Mouse (Mus musculus): ENCODE data around the gene Gm20708. TPM values are rescaled to one million over a fixed set of nuclear protein-coding genes. Genes with fewer than 3 reads are reported as not detected.

Gene Gm20708
- polyA plus RNA-seq, 1 experiment from 2014 or later: 1.0 TPM

- ATAC-seq (ENCODE audit: insufficient number of reproducible peaks, insufficient read depth, low FRiP score, low read depth): no peak
- no peaks in the 10 kb centered on the region for H3K27me3 ChIP-seq (ENCODE audit: control insufficient read depth, insufficient read depth, low read length)
- no peak overlapping the region for H3K4me3 ChIP-seq (ENCODE audit: control insufficient read depth in 1 of 2, insufficient read depth in 1 of 2, low read depth in 1 of 2, low read length in 2 of 2)
- H3K9ac ChIP-seq (ENCODE audit: low read length): no peak overlapping the region
- no peak overlapping the region for H3K27ac ChIP-seq (replicated peaks in 1 of 2; ENCODE audit: control insufficient read depth in 1 of 2, insufficient read depth in 1 of 2, low read depth in 2 of 2, low read length in 2 of 2)
- no peak overlapping the region for H3K4me2 ChIP-seq (ENCODE audit: low read length)
- peaks cover 18 to 22% of the 10 kb centered on the region in 2 experiments for H3K4me1 ChIP-seq (ENCODE audit: control insufficient read depth in 2 of 2, insufficient read depth in 2 of 2, low read length in 2 of 2)
- no peaks in the 10 kb centered on the region for H3K9me3 ChIP-seq (ENCODE audit: control insufficient read depth, low read length)
- no peaks in the 10 kb centered on the region for H3K36me3 ChIP-seq (ENCODE audit: control insufficient read depth, insufficient read depth, low read length)
- WGBS: 80% methylated on average over 5 of the region's 5 CpGs
Observed at GRCm38 (mm10) chr11:117871376-117871775, 61.9 kb downstream of the Gm20708 start.

- H3K36me3 ChIP-seq (ENCODE audit: control insufficient read depth, insufficient read depth, low read length): no peaks in the 10 kb centered on the region
- no peaks in the 10 kb centered on the region for H3K9me3 ChIP-seq (ENCODE audit: control insufficient read depth, low read length)
- 65% methylated on average over 12 of the region's 12 CpGs for WGBS
- no peak overlapping the region for H3K9ac ChIP-seq (ENCODE audit: low read length)
- H3K27me3 ChIP-seq (ENCODE audit: control insufficient read depth, insufficient read depth, low read length): no peaks in the 10 kb centered on the region
- no peak overlapping the region; a peak in 1 of 4 replicates for H3K4me3 ChIP-seq (ENCODE audit: control insufficient read depth in 1 of 2, insufficient read depth in 1 of 2, low read depth in 1 of 2, low read length in 2 of 2)
- no peak overlapping the region for H3K27ac ChIP-seq (replicated peaks in 1 of 2; ENCODE audit: control insufficient read depth in 1 of 2, insufficient read depth in 1 of 2, low read depth in 2 of 2, low read length in 2 of 2)
- ATAC-seq (ENCODE audit: insufficient number of reproducible peaks, insufficient read depth, low FRiP score, low read depth): no peak
- peaks cover 18 to 23% of the 10 kb centered on the region in 2 experiments for H3K4me1 ChIP-seq (ENCODE audit: control insufficient read depth in 2 of 2, insufficient read depth in 2 of 2, low read length in 2 of 2)
- H3K4me2 ChIP-seq (ENCODE audit: low read length): no peak overlapping the region
Observed at GRCm38 (mm10) chr11:117871911-117872584, 62.6 kb downstream of the Gm20708 start.

DNA sequence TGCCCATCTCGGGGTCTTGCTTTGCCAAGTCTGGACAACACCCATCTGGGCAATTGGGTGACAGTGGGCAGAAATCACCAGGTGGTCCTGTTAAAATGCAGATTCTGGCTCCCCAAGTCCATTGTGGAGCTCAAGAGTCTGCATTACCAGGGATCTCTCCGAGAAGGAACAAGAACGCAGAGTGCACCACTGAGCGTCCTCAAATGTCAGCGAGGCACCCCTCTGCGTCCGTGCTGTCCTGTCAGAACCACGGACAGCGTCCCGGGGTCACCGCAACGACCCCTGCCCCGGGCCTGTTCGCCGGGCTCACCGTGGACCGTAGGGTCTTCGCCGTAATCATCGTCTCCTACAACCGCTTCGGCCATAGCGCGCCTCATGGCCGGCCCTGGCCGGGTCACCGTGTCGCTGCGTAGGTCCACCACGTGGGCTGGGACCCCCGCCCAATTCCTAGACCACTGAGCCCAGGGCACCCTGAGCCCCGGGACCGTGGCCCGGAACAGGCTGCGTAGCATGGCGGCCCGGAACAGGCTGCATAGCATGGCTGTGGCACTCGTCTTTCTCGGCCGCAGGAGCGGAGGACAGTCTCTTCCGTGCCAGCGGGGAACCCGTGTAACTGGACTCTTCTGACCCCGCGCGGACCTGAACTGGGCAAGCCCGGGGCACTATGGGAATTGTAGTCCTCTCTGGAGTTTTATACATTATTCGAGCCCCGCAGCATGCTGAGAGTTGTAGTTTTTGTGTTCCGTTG lies 63.6 kb downstream of the Gm20708 start, which contains the start of gene Tha1:
Tha1 (minus strand) TSS at position 621 of the 748 bp plus-strand sequence.
- H3K27ac ChIP-seq (replicated peaks in 1 of 2; ENCODE audit: control insufficient read depth in 1 of 2, insufficient read depth in 1 of 2, low read depth in 2 of 2, low read length in 2 of 2): peak within 1 kb of the TSS; percentile 31; a peak in 1 of 4 replicates
- no peaks in the 10 kb centered on the region for H3K9me3 ChIP-seq (ENCODE audit: control insufficient read depth, low read length)
- peak within 1 kb of the TSS; percentile 86 for H3K9ac ChIP-seq (ENCODE audit: low read length)
- peak within 1 kb of the TSS; percentile 99 for H3K4me2 ChIP-seq (ENCODE audit: low read length)
- H3K36me3 ChIP-seq (ENCODE audit: control insufficient read depth, insufficient read depth, low read length): no peaks in the 10 kb centered on the region
- no peaks in the 10 kb centered on the region for H3K27me3 ChIP-seq (ENCODE audit: control insufficient read depth, insufficient read depth, low read length)
- ATAC-seq (ENCODE audit: insufficient number of reproducible peaks, insufficient read depth, low FRiP score, low read depth): peak; percentile 29; the same call in 1 of the 2 replicates
- WGBS: 1% methylated on average over 50 of the region's 51 CpGs
- H3K4me3 ChIP-seq (ENCODE audit: control insufficient read depth in 1 of 2, insufficient read depth in 1 of 2, low read depth in 1 of 2, low read length in 2 of 2): peak within 1 kb of the TSS; percentile 78 to 89
- H3K4me1 ChIP-seq (ENCODE audit: control insufficient read depth in 2 of 2, insufficient read depth in 2 of 2, low read length in 2 of 2): peaks cover 22 to 33% of the 10 kb centered on the region in 2 experiments

GRCm38 (mm10) chr11:117874419-117874818 lies 65.0 kb downstream of the Gm20708 start:
- peaks cover 28 to 44% of the 10 kb centered on the region in 2 experiments for H3K4me1 ChIP-seq (ENCODE audit: control insufficient read depth in 2 of 2, insufficient read depth in 2 of 2, low read length in 2 of 2)
- WGBS: 65% methylated on average over 4 of the region's 4 CpGs

DNA sequence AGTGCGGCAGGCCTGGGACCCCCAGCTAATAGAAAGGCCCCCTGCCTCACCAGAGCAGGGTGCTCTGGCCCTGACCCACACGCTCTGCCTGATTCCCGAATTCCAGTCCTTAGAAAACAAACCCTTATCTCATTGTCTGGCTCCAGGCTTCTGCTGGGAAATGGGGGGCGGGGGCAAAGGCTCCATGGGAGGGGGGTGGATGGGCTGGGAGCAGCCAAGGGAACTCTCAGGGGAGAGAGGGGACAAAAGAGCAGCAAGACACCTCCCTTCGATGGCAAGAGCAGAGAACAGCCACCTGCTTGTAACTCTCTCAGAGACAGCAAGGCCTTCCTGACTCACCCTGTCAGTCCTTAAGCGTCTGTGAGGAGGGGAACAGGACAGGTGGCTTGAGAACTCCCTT lies 66.2 kb downstream of the Gm20708 start:
- Histone ChIP-seq H3K4me1 (ENCODE audit: control insufficient read depth in 2 of 2, insufficient read depth in 2 of 2, low read length in 2 of 2) (peaks cover 28 to 44% of the 10 kb centered on the region in 2 experiments), H3K27ac (replicated peaks in 1 of 2; ENCODE audit: control insufficient read depth in 1 of 2, insufficient read depth in 1 of 2, low read depth in 2 of 2, low read length in 2 of 2) (peak overlapping the region; percentile 14 to 50; a peak in 3 of 4 replicates), H3K36me3 (ENCODE audit: control insufficient read depth, insufficient read depth, low read length) (no peaks in the 10 kb centered on the region), H3K27me3 (ENCODE audit: control insufficient read depth, insufficient read depth, low read length) (no peaks in the 10 kb centered on the region), H3K9ac (ENCODE audit: low read length) (0 out of 2 replicates have a peak overlapping the region, but pooled peaks have one; percentile 25), H3K4me2 (ENCODE audit: low read length) (0 out of 2 replicates have a peak overlapping the region, but pooled peaks have one; percentile 11), H3K9me3 (ENCODE audit: control insufficient read depth, low read length) (no peaks in the 10 kb centered on the region), H3K4me3 (ENCODE audit: control insufficient read depth in 1 of 2, insufficient read depth in 1 of 2, low read depth in 1 of 2, low read length in 2 of 2) (no peak overlapping the region)
- 11% methylated on average over 6 of the region's 6 CpGs for WGBS
- ATAC-seq (ENCODE audit: insufficient number of reproducible peaks, insufficient read depth, low FRiP score, low read depth): no peak

More at GRCm38 (mm10) chr11:117874419-117874818, 65.0 kb downstream of the Gm20708 start:
- Histone ChIP-seq H3K9ac (ENCODE audit: low read length) (no peak overlapping the region), H3K4me3 (ENCODE audit: control insufficient read depth in 1 of 2, insufficient read depth in 1 of 2, low read depth in 1 of 2, low read length in 2 of 2) (no peak overlapping the region), H3K27ac (replicated peaks in 1 of 2; ENCODE audit: control insufficient read depth in 1 of 2, insufficient read depth in 1 of 2, low read depth in 2 of 2, low read length in 2 of 2) (no peak overlapping the region), H3K9me3 (ENCODE audit: control insufficient read depth, low read length) (no peaks in the 10 kb centered on the region), H3K36me3 (ENCODE audit: control insufficient read depth, insufficient read depth, low read length) (no peaks in the 10 kb centered on the region), H3K27me3 (ENCODE audit: control insufficient read depth, insufficient read depth, low read length) (no peaks in the 10 kb centered on the region), H3K4me2 (ENCODE audit: low read length) (no peak overlapping the region)
- no peak for ATAC-seq (ENCODE audit: insufficient number of reproducible peaks, insufficient read depth, low FRiP score, low read depth)

DNA sequence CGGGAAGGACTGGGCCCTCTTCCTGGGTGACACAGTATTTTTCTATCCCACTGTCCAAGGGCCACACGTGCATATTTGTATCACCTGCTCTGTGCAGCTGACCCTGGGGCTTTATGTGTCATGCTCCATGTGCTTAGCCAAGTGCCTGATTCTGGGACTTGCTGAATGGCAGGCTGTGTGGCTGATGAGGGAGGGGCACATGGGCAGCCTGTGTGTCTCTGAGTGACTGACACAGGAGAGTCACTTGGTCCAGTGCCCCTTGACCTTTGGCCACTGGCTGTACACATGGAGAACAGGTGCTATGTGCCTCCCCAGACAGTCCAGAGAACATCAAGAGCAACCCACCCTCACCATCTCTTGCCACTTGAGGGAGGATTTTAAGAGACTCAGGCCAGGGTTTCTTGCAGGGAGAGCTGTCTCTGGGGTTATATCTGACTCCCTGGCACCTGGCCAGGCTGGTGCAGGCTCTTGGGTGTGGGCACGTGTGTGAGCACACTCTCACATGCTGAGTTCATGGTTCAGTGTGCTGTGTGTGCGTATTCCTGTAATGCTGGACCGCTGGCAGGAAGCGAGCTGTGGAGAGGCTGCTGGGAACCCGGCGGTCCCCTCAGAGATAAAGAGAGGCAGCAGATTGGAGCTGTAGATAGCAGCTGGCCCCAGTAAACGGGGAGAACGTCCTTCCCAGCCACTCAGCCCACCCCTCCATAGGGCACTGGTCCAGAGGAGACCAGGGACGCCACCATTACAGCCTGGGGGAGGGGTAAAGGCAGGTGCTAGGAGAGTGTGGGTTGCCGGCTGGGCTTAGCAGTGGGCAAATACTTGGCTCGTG lies 68.7 kb downstream of the Gm20708 start:
- 10% methylated on average over 13 of the region's 13 CpGs for WGBS
- peak overlapping the region; percentile 56 for H3K9ac ChIP-seq (ENCODE audit: low read length)
- ATAC-seq (ENCODE audit: insufficient number of reproducible peaks, insufficient read depth, low FRiP score, low read depth): peak; percentile 44
- no peaks in the 10 kb centered on the region for H3K36me3 ChIP-seq (ENCODE audit: control insufficient read depth, insufficient read depth, low read length)
- H3K27me3 ChIP-seq (ENCODE audit: control insufficient read depth, insufficient read depth, low read length): no peaks in the 10 kb centered on the region
- peak overlapping the region in 1 of 2 experiments; percentile 78; a peak in 2 of 4 replicates for H3K27ac ChIP-seq (replicated peaks in 1 of 2; ENCODE audit: control insufficient read depth in 1 of 2, insufficient read depth in 1 of 2, low read depth in 2 of 2, low read length in 2 of 2)
- no peaks in the 10 kb centered on the region for H3K9me3 ChIP-seq (ENCODE audit: control insufficient read depth, low read length)
- peak overlapping the region; percentile 3 to 19; a peak in 2 of 4 replicates for H3K4me3 ChIP-seq (ENCODE audit: control insufficient read depth in 1 of 2, insufficient read depth in 1 of 2, low read depth in 1 of 2, low read length in 2 of 2)
- H3K4me2 ChIP-seq (ENCODE audit: low read length): peak overlapping the region; percentile 62
- peaks cover 35 to 50% of the 10 kb centered on the region in 2 experiments for H3K4me1 ChIP-seq (ENCODE audit: control insufficient read depth in 2 of 2, insufficient read depth in 2 of 2, low read length in 2 of 2)

- peak overlapping the region in 1 of 2 experiments; percentile 78; a peak in 2 of 4 replicates for H3K27ac ChIP-seq (replicated peaks in 1 of 2; ENCODE audit: control insufficient read depth in 1 of 2, insufficient read depth in 1 of 2, low read depth in 2 of 2, low read length in 2 of 2)
- H3K9ac ChIP-seq (ENCODE audit: low read length): peak overlapping the region; percentile 56
- peak overlapping the region in 1 of 2 experiments; percentile 19; a peak in 1 of 4 replicates for H3K4me3 ChIP-seq (ENCODE audit: control insufficient read depth in 1 of 2, insufficient read depth in 1 of 2, low read depth in 1 of 2, low read length in 2 of 2)
- 41% methylated on average over 8 of the region's 8 CpGs for WGBS
- no peaks in the 10 kb centered on the region for H3K27me3 ChIP-seq (ENCODE audit: control insufficient read depth, insufficient read depth, low read length)
- peaks cover 32 to 50% of the 10 kb centered on the region in 2 experiments for H3K4me1 ChIP-seq (ENCODE audit: control insufficient read depth in 2 of 2, insufficient read depth in 2 of 2, low read length in 2 of 2)
- no peaks in the 10 kb centered on the region for H3K36me3 ChIP-seq (ENCODE audit: control insufficient read depth, insufficient read depth, low read length)
- ATAC-seq (ENCODE audit: insufficient number of reproducible peaks, insufficient read depth, low FRiP score, low read depth): no peak
- H3K9me3 ChIP-seq (ENCODE audit: control insufficient read depth, low read length): no peaks in the 10 kb centered on the region
- H3K4me2 ChIP-seq (ENCODE audit: low read length): peak overlapping the region; percentile 62
Observed at GRCm38 (mm10) chr11:117878892-117879291, 69.4 kb downstream of the Gm20708 start.
